Mouse (Mus musculus) megakaryocyte, embryonic 14.5 days (primary cell): ENCODE data around the gene Smc3. TPM values are rescaled to one million over a fixed set of nuclear protein-coding genes. Genes with fewer than 3 reads are reported as not detected.

ENCODE experiments used
- H3K27me3 ChIP-seq: replicated peaks from 2 replicates; pipeline ENCODE3; 2012; ENCODE audit warnings: inconsistent platforms
- H3K36me3 ChIP-seq: replicated peaks from 2 replicates; pipeline ENCODE3; 2012; ENCODE audit warnings: low read length, inconsistent platforms, mixed read lengths
- H3K4me1 ChIP-seq: 2 replicates; pipeline ENCODE4 v1.6.1; 2012; ENCODE audit warnings: inconsistent platforms
- H3K4me3 ChIP-seq: replicated peaks from 2 replicates; pipeline ENCODE3; 2012; ENCODE audit warnings: moderate library complexity, mild to moderate bottlenecking, inconsistent platforms
- H3K9me3 ChIP-seq: 2 replicates; pipeline ENCODE4 v1.6.1; 2012; ENCODE audit warnings: inconsistent platforms
- FLI1 ChIP-seq: IDR thresholded peaks from 2 replicates; pipeline ENCODE4 v1.6.1; 2012; ENCODE audit warnings: low read length, inconsistent platforms, mixed read lengths
- GATA1 ChIP-seq: IDR thresholded peaks from 3 replicates; pipeline ENCODE4 v1.6.1; 2012; ENCODE audit warnings: mixed read lengths, low read length, inconsistent platforms, borderline replicate concordance
- polyA plus RNA-seq: library from polyadenylated mRNA; stranded (reverse); fragments of >175 nt; gene quantifications from 2 replicates; pipeline ENCODE4 v1.2.3, GENCODE M21; 2012; ENCODE audit warnings: low replicate concordance; ENCODE audit not compliant: insufficient read depth

The Smc3 gene
- polyA plus RNA-seq, 1 experiment: 14.2 TPM

GRCm38 (mm10) chr19:53564174-53564573, 36.0 kb upstream of the Smc3 start:
- H3K27me3 ChIP-seq: peaks cover 7% of the 10 kb centered on the region
- peaks cover 20% of the 10 kb centered on the region for H3K4me1 ChIP-seq
- H3K4me3 ChIP-seq: no peak overlapping the region
- H3K9me3 ChIP-seq: peaks cover 21% of the 10 kb centered on the region
- TF ChIP-seq FLI1: no peak
- TF ChIP-seq GATA1: no peak
- H3K36me3 ChIP-seq: no peaks in the 10 kb centered on the region

- H3K4me1 ChIP-seq: peaks cover 22% of the 10 kb centered on the region
- H3K27me3 ChIP-seq: peaks cover 7% of the 10 kb centered on the region
- H3K36me3 ChIP-seq: no peaks in the 10 kb centered on the region
- TF ChIP-seq FLI1 (no peak), GATA1 (no peak)
- peaks cover 9% of the 10 kb centered on the region for H3K9me3 ChIP-seq
- H3K4me3 ChIP-seq: no peak overlapping the region
Measured at GRCm38 (mm10) chr19:53565565-53566277, 34.5 kb upstream of the Smc3 start.

DNA sequence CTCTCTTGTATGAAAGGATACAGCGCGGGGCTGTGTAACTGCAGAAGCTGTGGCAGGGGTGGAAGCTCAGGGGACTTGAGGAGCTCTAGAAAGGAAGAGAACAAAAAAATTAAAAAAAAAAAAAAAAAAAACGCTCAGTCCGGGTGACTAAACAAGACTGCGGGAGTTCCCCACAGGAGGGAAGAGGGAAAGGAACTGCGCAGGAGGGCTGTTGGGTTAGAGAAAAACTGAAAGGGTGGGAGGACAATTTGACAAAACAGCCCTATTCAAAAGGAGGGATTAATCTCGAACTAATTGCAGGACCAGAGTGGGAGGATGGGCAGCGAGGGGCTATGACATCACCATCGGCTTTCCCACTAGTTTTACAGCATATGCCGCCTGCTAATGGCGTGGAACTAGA, 32.3 kb upstream of the Smc3 start:
- no peaks in the 10 kb centered on the region for H3K36me3 ChIP-seq
- peaks cover 5% of the 10 kb centered on the region for H3K9me3 ChIP-seq
- TF ChIP-seq GATA1 (no peak), FLI1 (no peak)
- peak overlapping the region; percentile 47 for H3K4me3 ChIP-seq
- peaks cover 11% of the 10 kb centered on the region for H3K27me3 ChIP-seq
- peaks cover 41% of the 10 kb centered on the region for H3K4me1 ChIP-seq

- H3K4me1 ChIP-seq: peaks cover 41% of the 10 kb centered on the region
- H3K9me3 ChIP-seq: no peaks in the 10 kb centered on the region
- H3K36me3 ChIP-seq: no peaks in the 10 kb centered on the region
- TF ChIP-seq GATA1: no peak
- H3K27me3 ChIP-seq: peaks cover 11% of the 10 kb centered on the region
- H3K4me3 ChIP-seq: no peak overlapping the region
Measured at GRCm38 (mm10) chr19:53568553-53568952, 31.6 kb upstream of the Smc3 start.

- TF ChIP-seq FLI1: no peak
- TF ChIP-seq GATA1: no peak
- peaks cover 34% of the 10 kb centered on the region for H3K4me1 ChIP-seq
- H3K27me3 ChIP-seq: peaks cover 14% of the 10 kb centered on the region
- no peaks in the 10 kb centered on the region for H3K9me3 ChIP-seq
- H3K36me3 ChIP-seq: no peaks in the 10 kb centered on the region
- H3K4me3 ChIP-seq: no peak overlapping the region
Measured at GRCm38 (mm10) chr19:53571056-53571455, 29.1 kb upstream of the Smc3 start.

- Histone ChIP-seq H3K27me3 (peaks cover 14% of the 10 kb centered on the region), H3K4me3 (no peak overlapping the region), H3K9me3 (no peaks in the 10 kb centered on the region), H3K4me1 (peaks cover 31% of the 10 kb centered on the region), H3K36me3 (no peaks in the 10 kb centered on the region)
- no peak for TF ChIP-seq GATA1
- TF ChIP-seq FLI1: no peak
Measured at GRCm38 (mm10) chr19:53571501-53572428, 28.4 kb upstream of the Smc3 start.

DNA sequence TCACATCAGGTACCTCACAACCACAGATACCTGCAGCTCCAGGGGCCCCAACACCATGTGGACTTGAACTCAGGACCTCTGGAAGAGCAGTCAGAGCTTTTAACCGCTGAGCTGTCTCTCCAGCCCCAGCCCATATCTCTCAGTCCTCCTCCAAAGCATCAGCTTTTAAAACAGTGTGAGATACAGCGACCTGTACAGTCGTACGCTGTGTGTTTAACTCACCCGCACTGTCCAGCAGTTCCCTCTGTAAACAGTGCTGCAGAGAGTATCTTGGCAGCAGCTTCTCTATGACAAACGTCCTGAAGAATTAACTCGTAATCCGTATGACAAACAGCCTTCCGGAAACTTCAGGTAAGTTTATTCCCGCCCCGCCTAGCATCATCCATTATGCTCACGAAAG, 27.6 kb upstream of the Smc3 start:
- H3K4me3 ChIP-seq: no peak overlapping the region
- no peaks in the 10 kb centered on the region for H3K9me3 ChIP-seq
- H3K27me3 ChIP-seq: peaks cover 14% of the 10 kb centered on the region
- no peaks in the 10 kb centered on the region for H3K36me3 ChIP-seq
- H3K4me1 ChIP-seq: peaks cover 31% of the 10 kb centered on the region
- TF ChIP-seq FLI1 (no peak), GATA1 (no peak)

DNA sequence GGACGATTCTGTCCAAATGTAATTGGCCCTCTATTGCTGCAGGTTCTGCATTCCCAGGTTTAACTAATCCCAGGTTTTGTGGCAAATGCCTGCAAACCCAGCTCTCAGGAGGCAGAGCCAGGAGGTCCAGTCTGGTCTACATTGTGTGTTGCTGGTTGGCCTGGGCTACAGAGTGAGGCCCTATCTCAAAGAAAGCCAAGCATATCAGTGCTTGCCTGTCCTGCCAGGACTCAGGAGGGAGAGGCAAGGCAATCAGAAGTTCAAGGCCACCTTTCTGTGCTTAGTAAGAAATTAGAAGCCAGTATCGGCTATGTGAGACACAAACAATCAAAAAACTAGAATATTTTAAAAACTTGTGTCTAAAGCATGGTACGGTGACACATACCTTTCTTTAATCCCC, 27.0 kb upstream of the Smc3 start:
- Histone ChIP-seq H3K4me3 (no peak overlapping the region), H3K36me3 (no peaks in the 10 kb centered on the region), H3K27me3 (peaks cover 14% of the 10 kb centered on the region), H3K4me1 (peaks cover 27% of the 10 kb centered on the region), H3K9me3 (no peaks in the 10 kb centered on the region)
- TF ChIP-seq GATA1 (no peak), FLI1 (no peak)

DNA sequence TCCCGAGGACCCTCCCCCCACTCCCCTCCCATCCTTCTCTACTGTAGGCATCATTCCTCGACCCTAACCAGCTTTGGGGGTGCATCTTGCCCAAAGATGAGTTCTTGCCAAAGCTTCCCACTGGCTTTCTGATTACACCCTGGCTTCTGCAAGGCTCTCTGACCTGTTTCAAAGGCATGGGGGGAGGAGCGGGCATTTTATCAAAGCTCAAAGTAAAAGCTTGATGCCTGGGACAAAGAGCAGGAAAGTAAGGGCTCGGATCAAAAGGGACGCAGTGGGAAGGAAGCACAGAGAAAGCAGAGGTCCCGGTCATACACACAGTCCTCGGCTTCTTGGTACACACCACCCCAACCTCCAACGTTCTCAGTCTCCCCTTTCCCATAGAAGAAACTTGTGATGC, 26.1 kb upstream of the Smc3 start:
- no peak overlapping the region for H3K4me3 ChIP-seq
- H3K36me3 ChIP-seq: no peaks in the 10 kb centered on the region
- peaks cover 29% of the 10 kb centered on the region for H3K4me1 ChIP-seq
- TF ChIP-seq GATA1 (no peak), FLI1 (no peak)
- no peaks in the 10 kb centered on the region for H3K9me3 ChIP-seq
- H3K27me3 ChIP-seq: peaks cover 14% of the 10 kb centered on the region

DNA sequence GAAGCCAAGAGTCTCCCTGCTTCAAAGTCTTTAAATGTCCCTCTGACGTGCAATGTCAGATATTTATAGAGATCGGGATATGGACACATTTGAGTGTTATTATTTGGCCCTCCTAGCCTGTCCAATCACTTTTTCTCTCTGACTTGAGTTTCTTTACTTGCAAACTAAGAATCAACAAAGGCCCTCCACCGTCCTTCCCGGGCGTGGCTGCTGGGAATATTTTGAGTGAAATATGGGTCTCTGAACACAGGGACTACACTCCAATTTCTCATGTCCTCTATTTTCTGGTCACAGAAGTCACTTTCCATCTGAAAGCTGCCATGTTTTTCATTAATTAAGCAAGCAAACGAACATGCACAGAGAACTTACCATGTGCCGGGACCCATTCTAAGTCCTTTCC, 25.7 kb upstream of the Smc3 start:
- Histone ChIP-seq H3K4me3 (no peak overlapping the region), H3K9me3 (no peaks in the 10 kb centered on the region), H3K4me1 (peaks cover 29% of the 10 kb centered on the region), H3K36me3 (no peaks in the 10 kb centered on the region), H3K27me3 (peaks cover 14% of the 10 kb centered on the region)
- TF ChIP-seq GATA1: no peak
- TF ChIP-seq FLI1: no peak
